In genomic region chr6:32520097-32520496, GRCm38 (mm10) we compare ENCODE assay signal across 13 mouse cellular contexts.
DNase-seq lines count a peak whose midpoint lies in the region; ATAC-seq lines count a peak whose summit lies in the region.
"Had no signal": no experiment of that assay in that cellular context is flagged by ENCODE, and none has a peak within 500 bp of the region (broad histone marks: within the 10 kb centered on the region; RNA-seq: fewer than 3 reads in every experiment).

No protein-coding gene starts in this region.

- ATAC-seq in midbrain, embryonic 11.5 days (ENCODE audit: low FRiP score) = no peak
- ATAC-seq in midbrain, embryonic 16.5 days = no peak
- ATAC-seq in inflammation-experienced regulatory T-cells, adult 6 months = no peak
- ATAC-seq: intestine, embryonic 15.5 days had no signal

- H3K9ac ChIP-seq in midbrain, embryonic 11.5 days (ENCODE audit: low read length) = no peak overlapping the region
- H3K9ac ChIP-seq in midbrain, embryonic 16.5 days (ENCODE audit: low read depth, low read length) = no peak overlapping the region
- H3K9ac ChIP-seq: intestine, embryonic 15.5 days; neural tube, embryonic 15.5 days had no signal

- DNase-seq in gastrocnemius, postnatal 10 days = peak; percentile 13
- no peak for DNase-seq in gastrocnemius, adult 8-10 months (ENCODE audit: low spot score in 2 of 2)
- DNase-seq in midbrain, embryonic 11.5 days (ENCODE audit: low spot score, missing footprints) = peak; percentile 68
- DNase-seq in cerebellum, postnatal 14 days = peak; percentile 43 to 63
- peak; percentile 82 to 89 for DNase-seq in heart, postnatal 10 days
- DNase-seq in right cerebral cortex, postnatal 36 days (ENCODE audit: low spot score in 2 of 2) = no peak
- DNase-seq: adrenal gland, adult 8-10 months; right cerebral cortex, postnatal 4 days had no signal

- 80% methylated on average over 4 of the region's 4 CpGs for WGBS in midbrain, embryonic 11.5 days
- 76% methylated on average over 4 of the region's 4 CpGs for WGBS in midbrain, embryonic 16.5 days

- no peaks in the 10 kb centered on the region for H3K9me3 ChIP-seq in midbrain, embryonic 11.5 days (ENCODE audit: control insufficient read depth, low read length)
- no peaks in the 10 kb centered on the region for H3K9me3 ChIP-seq in midbrain, embryonic 16.5 days (replicated peaks; ENCODE audit: control insufficient read depth, low read length, poor library complexity, severe bottlenecking)
- H3K9me3 ChIP-seq: intestine, embryonic 15.5 days; megakaryocyte, embryonic 14.5 days; neural tube, embryonic 15.5 days had no signal

- intact Hi-C loops in heart, postnatal 10 days (cut with DNase I) = no loop called here

- no peak overlapping the region for H3K4me2 ChIP-seq in midbrain, embryonic 11.5 days
- no peak overlapping the region for H3K4me2 ChIP-seq in midbrain, embryonic 16.5 days (ENCODE audit: low read length)
- H3K4me2 ChIP-seq: intestine, embryonic 15.5 days; neural tube, embryonic 15.5 days had no signal

- no peaks in the 10 kb centered on the region for H3K27me3 ChIP-seq in midbrain, embryonic 11.5 days (ENCODE audit: control insufficient read depth, insufficient read depth, low read length)
- H3K27me3 ChIP-seq in midbrain, embryonic 16.5 days (ENCODE audit: control insufficient read depth, insufficient read depth, low read depth, low read length) = no peaks in the 10 kb centered on the region
- H3K27me3 ChIP-seq: intestine, embryonic 15.5 days; neural tube, embryonic 15.5 days had no signal

- H3K36me3 ChIP-seq in midbrain, embryonic 11.5 days (ENCODE audit: control insufficient read depth, insufficient read depth, low read length) = no peaks in the 10 kb centered on the region
- H3K36me3 ChIP-seq in midbrain, embryonic 16.5 days (ENCODE audit: control insufficient read depth, insufficient read depth, low read length) = peaks cover 9% of the 10 kb centered on the region
- H3K36me3 ChIP-seq: intestine, embryonic 15.5 days had no signal

- H3K4me1 ChIP-seq in midbrain, embryonic 11.5 days (ENCODE audit: control insufficient read depth, insufficient read depth, low read length) = no peaks in the 10 kb centered on the region
- H3K4me1 ChIP-seq in midbrain, embryonic 16.5 days (ENCODE audit: control insufficient read depth, insufficient read depth, low read length) = no peaks in the 10 kb centered on the region
- H3K4me1 ChIP-seq: intestine, embryonic 15.5 days had no signal

- H3K27ac ChIP-seq in midbrain, embryonic 11.5 days (ENCODE audit: low read depth, low read length) = no peak overlapping the region
- H3K27ac ChIP-seq in midbrain, embryonic 16.5 days (ENCODE audit: low read length) = no peak overlapping the region
- H3K27ac ChIP-seq: intestine, embryonic 15.5 days; neural tube, embryonic 15.5 days had no signal

- H3K4me3 ChIP-seq in midbrain, embryonic 11.5 days (ENCODE audit: low read depth, low read length) = no peak overlapping the region
- no peak overlapping the region for H3K4me3 ChIP-seq in midbrain, embryonic 16.5 days (ENCODE audit: low read depth, low read length)
- H3K4me3 ChIP-seq: intestine, embryonic 15.5 days; megakaryocyte, embryonic 14.5 days; neural tube, embryonic 15.5 days had no signal

Comparison
In these comparisons a context has a peak if more than half of its experiments do, and no peak if none do; other contexts are left out.
1. DNase-seq: peak in gastrocnemius, postnatal 10 days (single experiment), midbrain, embryonic 11.5 days (single experiment), cerebellum, postnatal 14 days (2 of 2) and heart, postnatal 10 days (2 of 2); none in gastrocnemius, adult 8-10 months (0 of 2) and right cerebral cortex, postnatal 36 days (0 of 2).